Mouse (Mus musculus) ES-Bruce4 (cell line): Measurements from ENCODE around the gene Nmb. TPM values are rescaled to one million over a fixed set of nuclear protein-coding genes. Genes with fewer than 3 reads are reported as not detected.

Source experiments
- H3K27ac ChIP-seq: 2 replicates; pipeline ENCODE4 v1.5.1; 2012; ENCODE audit warnings: low read length, inconsistent platforms; ENCODE audit not compliant: insufficient read depth
- H3K27me3 ChIP-seq: 2 replicates; pipeline ENCODE4 v1.6.1; 2012; ENCODE audit warnings: mild to moderate bottlenecking, low read length, inconsistent platforms; ENCODE audit not compliant: control insufficient read depth, poor library complexity, insufficient read depth, severe bottlenecking
- H3K36me3 ChIP-seq: 2 replicates; pipeline ENCODE4 v1.6.1; 2012; ENCODE audit warnings: inconsistent platforms, mild to moderate bottlenecking, low read length, moderate library complexity; ENCODE audit not compliant: control insufficient read depth, poor library complexity, insufficient read depth, severe bottlenecking
- H3K4me1 ChIP-seq: one replicate; pipeline ENCODE4 v1.8.1; 2011; ENCODE audit warnings: low read length; ENCODE audit not compliant: control insufficient read depth, insufficient read depth
- H3K4me3 ChIP-seq: 2 replicates; pipeline ENCODE4 v1.5.1; 2011; ENCODE audit warnings: low read depth, mild to moderate bottlenecking, low read length
- H3K9ac ChIP-seq: 2 replicates; pipeline ENCODE4 v1.6.1; 2012; ENCODE audit warnings: low read depth, mild to moderate bottlenecking, inconsistent platforms; ENCODE audit not compliant: poor library complexity, severe bottlenecking
- H3K9me3 ChIP-seq: replicated peaks from 2 replicates; pipeline ENCODE4 v1.6.1; 2012; ENCODE audit warnings: mild to moderate bottlenecking, low read length, inconsistent platforms; ENCODE audit not compliant: control insufficient read depth, poor library complexity, insufficient read depth, severe bottlenecking
- CTCF ChIP-seq: IDR thresholded peaks from one replicate; pipeline ENCODE4 v1.8.1; 2011; ENCODE audit warnings: low read depth, low read length
- EP300 ChIP-seq: IDR thresholded peaks from 2 replicates; pipeline ENCODE4 v1.6.1; 2011; ENCODE audit warnings: low read depth, low read length; ENCODE audit not compliant: insufficient read depth
- POLR2A ChIP-seq: IDR thresholded peaks from one replicate; pipeline ENCODE4 v1.8.1; 2011; ENCODE audit warnings: low read length; ENCODE audit not compliant: insufficient read depth
- polyA plus RNA-seq: library from polyadenylated mRNA; stranded (reverse); fragments of >200 nt; gene quantifications from 2 replicates; pipeline ENCODE4 v1.2.4, GENCODE M21; 2011; ENCODE audit warnings: low read depth; ENCODE audit not compliant: missing spikeins, insufficient read depth, insufficient read length

Nmb gene
- polyA plus RNA-seq, 1 experiment, result 5.2 TPM

DNA sequence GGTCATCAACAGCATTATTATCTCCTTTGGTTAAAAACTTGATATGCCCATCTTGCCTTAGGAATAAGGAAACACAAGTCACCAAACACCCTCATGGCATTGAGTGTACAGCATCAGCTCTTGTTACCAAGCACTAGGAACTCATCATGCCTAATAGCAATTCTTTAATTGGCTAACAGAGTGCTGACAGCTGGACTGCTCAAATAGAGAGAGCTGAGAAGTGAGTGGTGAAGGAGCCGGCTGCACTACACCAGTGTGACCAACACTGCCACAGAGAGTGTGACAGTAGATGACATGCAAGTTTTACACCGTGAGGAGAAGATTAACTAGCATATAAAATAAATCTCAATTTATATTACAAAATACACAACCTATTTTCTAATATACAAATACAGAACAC is 18.3 kb upstream of the Nmb start:
- Histone ChIP-seq H3K27ac (no peak overlapping the region), H3K4me1 (no peaks in the 10 kb centered on the region), H3K36me3 (peaks cover 40% of the 10 kb centered on the region), H3K27me3 (no peaks in the 10 kb centered on the region), H3K9me3 (peaks cover 18% of the 10 kb centered on the region), H3K9ac (no peak overlapping the region), H3K4me3 (no peak overlapping the region)
- TF ChIP-seq CTCF, result no peak
- TF ChIP-seq EP300, result no peak
- TF ChIP-seq POLR2A, result no peak

GRCm38 (mm10) chr7:80919647-80920008 is 14.8 kb upstream of the Nmb start:
- peaks cover 47% of the 10 kb centered on the region for H3K36me3 ChIP-seq
- H3K9ac ChIP-seq, result no peak overlapping the region
- TF ChIP-seq POLR2A (no peak), EP300 (no peak), CTCF (no peak)
- no peak overlapping the region for H3K27ac ChIP-seq
- no peaks in the 10 kb centered on the region for H3K27me3 ChIP-seq
- no peaks in the 10 kb centered on the region for H3K4me1 ChIP-seq
- H3K4me3 ChIP-seq, result no peak overlapping the region
- peaks cover 18% of the 10 kb centered on the region for H3K9me3 ChIP-seq

GRCm38 (mm10) chr7:80918982-80919646 is 14.2 kb upstream of the Nmb start:
- no peaks in the 10 kb centered on the region for H3K27me3 ChIP-seq

DNA sequence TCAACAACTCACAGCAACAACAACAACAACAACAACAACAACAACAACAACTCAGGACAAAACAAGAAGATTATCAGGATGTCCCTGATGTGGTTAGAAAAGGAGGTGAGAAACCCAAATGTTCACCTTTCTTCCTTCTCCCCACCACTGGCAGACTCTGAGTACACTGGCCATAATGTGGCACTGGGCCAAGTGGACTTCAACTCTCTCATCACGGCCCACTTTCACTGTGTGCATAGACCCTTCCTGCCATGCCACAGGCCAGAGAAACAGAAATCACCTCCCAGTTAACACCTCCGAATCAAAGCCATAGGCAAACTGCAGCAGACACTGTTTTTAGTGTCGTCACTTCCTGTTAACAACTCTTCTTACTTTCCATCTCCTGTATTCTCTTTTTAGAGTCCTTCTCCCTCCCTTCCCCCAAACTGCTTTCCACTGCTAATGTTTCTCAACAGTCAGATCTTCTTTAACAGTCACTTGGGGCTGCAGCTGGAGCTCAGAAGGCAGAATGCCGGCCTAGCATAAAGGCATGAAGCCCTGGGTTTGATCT is 13.1 kb upstream of the Nmb start:
- Histone ChIP-seq H3K27me3 (no peaks in the 10 kb centered on the region), H3K4me1 (no peaks in the 10 kb centered on the region), H3K27ac (no peak overlapping the region), H3K36me3 (peaks cover 44% of the 10 kb centered on the region), H3K4me3 (no peak overlapping the region), H3K9me3 (peaks cover 13% of the 10 kb centered on the region), H3K9ac (no peak overlapping the region)
- TF ChIP-seq POLR2A, result no peak
- no peak for TF ChIP-seq CTCF
- no peak for TF ChIP-seq EP300

More at GRCm38 (mm10) chr7:80918982-80919646, 14.2 kb upstream of the Nmb start:
- no peak overlapping the region for H3K9ac ChIP-seq
- TF ChIP-seq EP300, result no peak
- TF ChIP-seq POLR2A, result no peak
- TF ChIP-seq CTCF, result no peak
- H3K4me3 ChIP-seq, result no peak overlapping the region
- H3K9me3 ChIP-seq, result peaks cover 18% of the 10 kb centered on the region
- peaks cover 46% of the 10 kb centered on the region for H3K36me3 ChIP-seq
- no peak overlapping the region for H3K27ac ChIP-seq
- H3K4me1 ChIP-seq, result no peaks in the 10 kb centered on the region

GRCm38 (mm10) chr7:80912496-80912895 is 7.6 kb upstream of the Nmb start:
- Histone ChIP-seq H3K27me3 (no peaks in the 10 kb centered on the region), H3K36me3 (peaks cover 31% of the 10 kb centered on the region), H3K27ac (peak overlapping the region; percentile 48), H3K9ac (no peak overlapping the region), H3K9me3 (no peaks in the 10 kb centered on the region), H3K4me3 (no peak overlapping the region), H3K4me1 (peaks cover 4% of the 10 kb centered on the region)
- no peak for TF ChIP-seq EP300
- TF ChIP-seq POLR2A, result no peak
- no peak for TF ChIP-seq CTCF

DNA sequence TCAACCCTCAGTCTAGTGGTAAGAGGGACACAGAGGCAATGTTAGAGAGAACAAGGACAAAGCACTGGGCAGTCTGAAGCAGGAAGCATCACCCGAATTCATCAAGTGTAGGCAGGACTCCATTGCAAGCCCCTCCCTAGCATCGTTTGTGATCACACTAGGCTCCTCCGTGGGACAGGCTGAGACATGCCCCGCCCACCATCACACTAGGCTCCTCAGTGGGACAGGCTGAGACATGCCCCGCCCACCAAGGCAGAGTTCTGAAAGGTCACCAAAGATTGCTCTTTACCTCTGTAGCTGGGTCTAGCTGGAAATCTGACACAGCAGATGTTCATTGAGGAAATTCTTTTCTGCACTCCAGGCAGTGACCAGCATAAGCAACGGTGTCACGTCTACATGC is 6.2 kb upstream of the Nmb start:
- Histone ChIP-seq H3K4me1 (peaks cover 4% of the 10 kb centered on the region), H3K27ac (peak overlapping the region; percentile 46; the same call in 1 of the 2 replicates), H3K27me3 (no peaks in the 10 kb centered on the region), H3K36me3 (peaks cover 19% of the 10 kb centered on the region), H3K9me3 (no peaks in the 10 kb centered on the region), H3K4me3 (no peak overlapping the region), H3K9ac (no peak overlapping the region)
- TF ChIP-seq EP300 (no peak), CTCF (no peak), POLR2A (no peak)
